Mouse (Mus musculus) c-Kit-positive CD71-positive TER-119-positive erythroid progenitor cells, embryonic 14.5 days (primary cell): ENCODE results near the gene Ugt3a1.
"Not testable (repeated sequence)": the region's sequence is repeated elsewhere in the genome, so short reads cannot be mapped to it uniquely, and the experiment has no call there.

Experiments
- DNase-seq: peaks from one replicate; pipeline ENCODE4 v3.0.0-alpha.2; 2013; ENCODE audit warnings: low spot score

The Ugt3a1 gene

GRCm38 (mm10) chr15:9276838-9277295 is at the start of gene Ugt3a1:
Gene Ugt3a1 (plus strand): TSS chr15:9276888.
- DNase-seq, result no peak

- not testable (repeated sequence) for DNase-seq
Measured at GRCm38 (mm10) chr15:9230917-9231316, 45.8 kb upstream of the Ugt3a1 start.

GRCm38 (mm10) chr15:9246345-9246744 is 30.3 kb upstream of the Ugt3a1 start:
- DNase-seq, result no peak

GRCm38 (mm10) chr15:9252891-9253290 is 23.8 kb upstream of the Ugt3a1 start:
- no peak for DNase-seq

- no peak for DNase-seq
Measured at GRCm38 (mm10) chr15:9260621-9261020, 16.1 kb upstream of the Ugt3a1 start.

GRCm38 (mm10) chr15:9271876-9272275 is 4.8 kb upstream of the Ugt3a1 start:
- DNase-seq, result no peak

- DNase-seq, result no peak
Measured at GRCm38 (mm10) chr15:9279026-9279425, 2.3 kb downstream of the Ugt3a1 start.

GRCm38 (mm10) chr15:9279596-9279995 is 2.9 kb downstream of the Ugt3a1 start:
- DNase-seq, result no peak

GRCm38 (mm10) chr15:9283165-9283564 is 6.5 kb downstream of the Ugt3a1 start:
- no peak for DNase-seq

- no peak for DNase-seq
Measured at GRCm38 (mm10) chr15:9289660-9290059, 13.0 kb downstream of the Ugt3a1 start.

- DNase-seq, result no peak
Measured at GRCm38 (mm10) chr15:9305978-9306692, 29.4 kb downstream of the Ugt3a1 start.

- DNase-seq, result no peak
Measured at GRCm38 (mm10) chr15:9334596-9334995, 57.9 kb downstream of the Ugt3a1 start.

- no peak for DNase-seq
Measured at GRCm38 (mm10) chr15:9335341-9335740, 58.7 kb downstream of the Ugt3a1 start, which contains the start of gene Ugt3a2. Gene Ugt3a2 (plus strand): TSS chr15:9335550.

- DNase-seq, result no peak
Measured at GRCm38 (mm10) chr15:9336616-9337015, 59.9 kb downstream of the Ugt3a1 start.

GRCm38 (mm10) chr15:9337021-9337420 is 60.3 kb downstream of the Ugt3a1 start:
- DNase-seq, result no peak

- DNase-seq, result no peak
Measured at GRCm38 (mm10) chr15:9348739-9349138, 72.1 kb downstream of the Ugt3a1 start.

GRCm38 (mm10) chr15:9362801-9363200 is 86.1 kb downstream of the Ugt3a1 start:
- DNase-seq, result peak; percentile 18
